Mouse (Mus musculus): ENCODE results near the gene Hmcn2. TPM values are rescaled to one million over a fixed set of nuclear protein-coding genes. Genes with fewer than 3 reads are reported as not detected.

The Hmcn2 gene
- polyA plus RNA-seq (2015; fragmentation: Nextera tagmentation; extraction: Ambion mirVana), result 0.68 and 1.0 TPM in 2 replicates

GRCm38 (mm10) chr2:31314007-31314465 lies at the start of gene Hmcn2:
TSS of gene Hmcn2 (plus strand) at chr2:31314415.
- no peak for TF ChIP-seq CTCF (IDR thresholded peaks at IDR 0.05; ENCODE audit: low read depth)
- Histone ChIP-seq H3K27ac (no peak within 1 kb of the TSS), H3K4me3 (replicated peaks; ENCODE audit: low read depth, low read length) (peak within 1 kb of the TSS; percentile 9; the same call in 1 of the 2 replicates), H3K4me1 (replicated peaks; ENCODE audit: insufficient read depth, low read length) (0 out of 2 replicates have a peak, but pooled peaks cover 2% of the 10 kb centered on the region), H3K4me2 (ENCODE audit: low read length) (peak within 1 kb of the TSS; percentile 39), H3K9ac (ENCODE audit: low read depth, low read length) (no peak within 1 kb of the TSS), H3K36me3 (ENCODE audit: insufficient read depth, low read length) (no peaks in the 10 kb centered on the region), H3K9me3 (replicated peaks; ENCODE audit: low read length) (no peaks in the 10 kb centered on the region), H3K27me3 (ENCODE audit: insufficient read depth, low read length) (peaks cover 46% of the 10 kb centered on the region)
- ATAC-seq (replicated peaks; ENCODE audit: low FRiP score, low read depth) (no peak), DNase-seq (ENCODE audit: low spot score) (no peak)
- WGBS, result under 1% methylated on average over 28 of the region's 33 CpGs

- Histone ChIP-seq H3K9me3 (replicated peaks; ENCODE audit: low read length) (no peaks in the 10 kb centered on the region), H3K4me2 (ENCODE audit: low read length) (no peak overlapping the region), H3K4me3 (replicated peaks; ENCODE audit: low read depth, low read length) (no peak overlapping the region), H3K4me1 (replicated peaks; ENCODE audit: insufficient read depth, low read length) (peaks cover 47% of the 10 kb centered on the region; the same call in 1 of the 2 replicates), H3K27ac (peak overlapping the region; percentile 76), H3K27me3 (ENCODE audit: insufficient read depth, low read length) (no peaks in the 10 kb centered on the region), H3K9ac (ENCODE audit: low read depth, low read length) (no peak overlapping the region), H3K36me3 (ENCODE audit: insufficient read depth, low read length) (no peaks in the 10 kb centered on the region)
- peak; percentile 70 for ATAC-seq (replicated peaks; ENCODE audit: low FRiP score, low read depth)
- no peak for TF ChIP-seq CTCF (IDR thresholded peaks at IDR 0.05; ENCODE audit: low read depth)
- peak; percentile 89 for DNase-seq (ENCODE audit: low spot score)
- 26% methylated on average over 6 of the region's 6 CpGs for WGBS
Observed at GRCm38 (mm10) chr2:31267447-31267846, 46.8 kb upstream of the Hmcn2 start.

GRCm38 (mm10) chr2:31268631-31269030 lies 45.6 kb upstream of the Hmcn2 start:
- H3K9ac ChIP-seq (ENCODE audit: low read depth, low read length), result no peak overlapping the region
- ATAC-seq (replicated peaks; ENCODE audit: low FRiP score, low read depth) (peak; percentile 48; the same call in 1 of the 2 replicates), DNase-seq (ENCODE audit: low spot score) (no peak)
- H3K4me2 ChIP-seq (ENCODE audit: low read length), result no peak overlapping the region
- TF ChIP-seq CTCF (IDR thresholded peaks at IDR 0.05; ENCODE audit: low read depth), result no peak
- no peaks in the 10 kb centered on the region for H3K9me3 ChIP-seq (replicated peaks; ENCODE audit: low read length)
- 28% methylated on average over 5 of the region's 5 CpGs for WGBS
- peaks cover 37% of the 10 kb centered on the region; the same call in 1 of the 2 replicates for H3K4me1 ChIP-seq (replicated peaks; ENCODE audit: insufficient read depth, low read length)
- no peaks in the 10 kb centered on the region for H3K27me3 ChIP-seq (ENCODE audit: insufficient read depth, low read length)
- H3K36me3 ChIP-seq (ENCODE audit: insufficient read depth, low read length), result no peaks in the 10 kb centered on the region
- peak overlapping the region; percentile 76 for H3K27ac ChIP-seq
- H3K4me3 ChIP-seq (replicated peaks; ENCODE audit: low read depth, low read length), result no peak overlapping the region

GRCm38 (mm10) chr2:31269188-31269587 lies 45.0 kb upstream of the Hmcn2 start:
- no peak overlapping the region for H3K4me2 ChIP-seq (ENCODE audit: low read length)
- H3K4me1 ChIP-seq (replicated peaks; ENCODE audit: insufficient read depth, low read length), result peaks cover 31% of the 10 kb centered on the region; the same call in 1 of the 2 replicates
- no peak for ATAC-seq (replicated peaks; ENCODE audit: low FRiP score, low read depth)
- H3K4me3 ChIP-seq (replicated peaks; ENCODE audit: low read depth, low read length), result no peak overlapping the region
- no peaks in the 10 kb centered on the region for H3K9me3 ChIP-seq (replicated peaks; ENCODE audit: low read length)
- WGBS, result 87% methylated on average over 6 of the region's 6 CpGs
- no peaks in the 10 kb centered on the region for H3K36me3 ChIP-seq (ENCODE audit: insufficient read depth, low read length)
- peak overlapping the region; percentile 76 for H3K27ac ChIP-seq
- H3K27me3 ChIP-seq (ENCODE audit: insufficient read depth, low read length), result no peaks in the 10 kb centered on the region
- H3K9ac ChIP-seq (ENCODE audit: low read depth, low read length), result peak overlapping the region; percentile 32; the same call in 1 of the 2 replicates
- no peak for DNase-seq (ENCODE audit: low spot score)
- peak; percentile 6; the same call in 1 of the 2 replicates for TF ChIP-seq CTCF (IDR thresholded peaks at IDR 0.05; ENCODE audit: low read depth)

- DNase-seq (ENCODE audit: low spot score) (no peak), ATAC-seq (replicated peaks; ENCODE audit: low FRiP score, low read depth) (no peak)
- Histone ChIP-seq H3K4me1 (replicated peaks; ENCODE audit: insufficient read depth, low read length) (peaks cover 25% of the 10 kb centered on the region; the same call in 1 of the 2 replicates), H3K4me3 (replicated peaks; ENCODE audit: low read depth, low read length) (no peak overlapping the region), H3K9me3 (replicated peaks; ENCODE audit: low read length) (no peaks in the 10 kb centered on the region), H3K36me3 (ENCODE audit: insufficient read depth, low read length) (no peaks in the 10 kb centered on the region), H3K9ac (ENCODE audit: low read depth, low read length) (no peak overlapping the region), H3K27ac (no peak overlapping the region), H3K4me2 (ENCODE audit: low read length) (no peak overlapping the region), H3K27me3 (ENCODE audit: insufficient read depth, low read length) (no peaks in the 10 kb centered on the region)
- 96% methylated on average over 10 of the region's 10 CpGs for whole genome bisulfite sequencing
- no peak for TF ChIP-seq CTCF (IDR thresholded peaks at IDR 0.05; ENCODE audit: low read depth)
Observed at GRCm38 (mm10) chr2:31269847-31270246, 44.4 kb upstream of the Hmcn2 start.

GRCm38 (mm10) chr2:31270470-31270869 lies 43.7 kb upstream of the Hmcn2 start:
- H3K9me3 ChIP-seq (replicated peaks; ENCODE audit: low read length), result no peaks in the 10 kb centered on the region
- no peak overlapping the region for H3K9ac ChIP-seq (ENCODE audit: low read depth, low read length)
- H3K27me3 ChIP-seq (ENCODE audit: insufficient read depth, low read length), result no peaks in the 10 kb centered on the region
- ATAC-seq (replicated peaks; ENCODE audit: low FRiP score, low read depth) (no peak), DNase-seq (ENCODE audit: low spot score) (no peak)
- no peak overlapping the region for H3K4me3 ChIP-seq (replicated peaks; ENCODE audit: low read depth, low read length)
- WGBS, result 89% methylated on average over 8 of the region's 8 CpGs
- no peaks in the 10 kb centered on the region for H3K36me3 ChIP-seq (ENCODE audit: insufficient read depth, low read length)
- H3K4me2 ChIP-seq (ENCODE audit: low read length), result no peak overlapping the region
- TF ChIP-seq CTCF (IDR thresholded peaks at IDR 0.05; ENCODE audit: low read depth), result no peak
- H3K4me1 ChIP-seq (replicated peaks; ENCODE audit: insufficient read depth, low read length), result peaks cover 20% of the 10 kb centered on the region; the same call in 1 of the 2 replicates
- H3K27ac ChIP-seq, result no peak overlapping the region
